Mouse (Mus musculus) urinary bladder, postnatal 10 days (tissue): ENCODE results near the gene Reln.

Experiments
- DNase-seq: peaks from one replicate; pipeline ENCODE4 v3.0.0; 2022; ENCODE audit warnings: low spot score

Reln gene

DNA sequence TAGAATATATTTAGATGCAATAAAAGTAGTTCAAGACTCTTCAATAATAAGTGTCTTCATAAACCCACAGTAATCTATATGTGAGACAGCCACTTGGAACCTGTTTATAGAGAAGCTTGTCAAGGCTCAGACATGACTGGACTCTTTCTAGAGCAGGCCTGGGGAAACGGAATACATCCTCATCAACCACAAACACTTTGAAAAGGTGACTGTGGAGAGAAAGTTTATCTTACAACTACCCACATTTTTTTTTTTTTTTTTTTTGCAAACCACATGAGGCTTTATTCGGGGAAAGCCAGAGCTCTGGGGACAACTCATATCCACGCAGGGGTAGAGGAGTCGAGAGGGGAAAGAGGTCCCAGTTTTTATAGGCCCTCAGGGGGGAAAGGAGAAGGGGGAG is 36.6 kb downstream of the Reln start:
- no peak for DNase-seq

DNA sequence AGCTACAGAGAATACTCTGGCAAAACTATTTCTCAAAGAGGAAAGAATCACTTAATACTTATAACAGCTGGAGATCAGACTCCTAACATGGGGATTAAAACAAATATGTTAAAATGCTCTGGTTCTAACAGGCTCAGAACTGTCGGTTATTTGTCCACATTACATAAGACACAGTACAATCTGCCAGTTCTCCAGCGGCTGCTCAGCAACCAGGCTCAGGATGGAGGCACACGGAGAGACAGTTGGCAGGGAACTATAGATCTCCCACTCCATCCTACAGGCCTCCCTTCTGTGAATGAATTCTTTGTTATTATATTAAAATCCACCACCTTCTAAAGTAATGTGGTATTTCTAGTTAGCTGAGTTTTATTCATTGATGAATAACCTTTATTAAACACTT is 37.4 kb downstream of the Reln start:
- no peak for DNase-seq

DNA sequence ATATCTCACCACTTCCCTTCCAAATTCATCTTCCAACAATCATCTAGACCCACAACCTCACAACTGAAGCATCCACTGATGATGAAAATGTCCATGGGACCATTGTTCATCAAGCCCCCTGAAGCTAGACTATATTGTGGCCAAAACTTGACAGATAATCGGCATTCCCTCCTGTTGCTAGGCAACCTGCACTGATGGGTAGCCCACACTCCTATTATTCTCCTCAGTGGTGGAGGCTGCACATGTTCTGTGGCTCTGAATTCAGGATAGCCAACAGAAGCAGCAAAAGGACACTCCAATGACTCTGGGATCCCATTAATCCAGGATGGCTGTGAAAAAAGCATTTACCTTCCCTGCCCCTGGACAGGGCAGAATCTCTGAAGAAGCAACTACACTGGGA is 40.8 kb downstream of the Reln start:
- no peak for DNase-seq

DNA sequence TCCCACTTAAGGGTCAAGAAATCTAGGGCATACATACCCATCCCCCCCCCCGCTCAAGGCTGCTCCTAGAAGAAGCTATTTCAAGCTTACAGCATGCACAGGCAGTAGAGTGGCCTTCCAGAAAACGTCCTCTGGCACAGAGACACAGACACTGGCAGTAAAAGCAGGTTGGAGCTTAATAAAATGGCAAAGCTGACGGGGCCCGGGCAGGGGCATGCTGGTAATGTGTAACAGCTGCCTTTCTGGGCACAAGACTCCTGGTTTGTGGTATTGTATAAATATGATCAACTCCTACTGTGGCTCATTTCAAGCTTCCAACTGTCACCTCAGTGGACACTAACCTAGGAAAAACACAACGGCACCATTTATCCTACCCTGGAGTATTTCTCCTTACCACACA is 42.2 kb downstream of the Reln start:
- DNase-seq = no peak

- DNase-seq = no peak
Measured at GRCm38 (mm10) chr5:22300788-22301187, 43.7 kb downstream of the Reln start.

GRCm38 (mm10) chr5:22300046-22300445 is 44.5 kb downstream of the Reln start:
- DNase-seq = no peak

DNA sequence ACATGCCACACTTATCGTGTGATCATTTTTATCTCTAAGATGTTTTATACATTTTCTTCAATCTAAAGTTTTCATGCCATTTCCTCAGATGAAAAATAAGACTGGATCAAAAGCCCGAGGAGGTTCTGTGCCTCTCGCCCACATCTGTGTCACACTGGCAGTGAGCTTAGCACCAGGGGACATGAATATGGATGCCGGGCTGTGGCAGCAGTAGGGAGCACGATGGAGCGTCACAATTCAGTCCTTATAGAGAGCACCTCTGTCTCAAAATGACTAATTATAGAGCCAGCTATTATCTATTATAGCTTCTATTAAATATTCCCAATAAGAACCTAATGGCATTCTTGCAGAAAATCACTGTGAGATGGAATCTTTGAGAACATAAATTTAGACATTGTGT is 49.3 kb downstream of the Reln start:
- no peak for DNase-seq

GRCm38 (mm10) chr5:22291409-22291808 is 53.1 kb downstream of the Reln start:
- no peak for DNase-seq

- DNase-seq = no peak
Measured at GRCm38 (mm10) chr5:22285396-22285795, 59.1 kb downstream of the Reln start.

- DNase-seq = no peak
Measured at GRCm38 (mm10) chr5:22282141-22282665, 62.3 kb downstream of the Reln start.

- DNase-seq = no peak
Measured at GRCm38 (mm10) chr5:22280534-22281164, 63.9 kb downstream of the Reln start.

GRCm38 (mm10) chr5:22279201-22279600 is 65.3 kb downstream of the Reln start:
- DNase-seq = no peak

DNA sequence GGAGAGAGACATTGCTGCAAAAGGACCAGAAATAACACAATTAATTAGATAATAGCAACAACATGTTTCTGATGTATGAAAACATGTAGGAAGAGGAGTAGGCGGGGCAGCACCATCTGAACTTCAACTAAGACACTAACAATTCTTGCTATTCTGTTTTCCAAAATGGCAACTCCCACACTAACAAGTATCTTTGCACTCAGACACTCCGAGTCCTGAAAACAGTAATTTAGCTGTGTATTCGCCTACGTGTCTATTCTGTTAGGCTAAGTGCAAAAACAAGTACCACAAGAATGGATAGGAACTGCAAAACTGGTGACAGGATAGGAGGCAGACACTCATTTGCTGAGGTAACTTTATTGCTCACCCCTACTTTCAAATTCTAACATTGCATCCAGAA is 70.4 kb downstream of the Reln start:
- no peak for DNase-seq

DNA sequence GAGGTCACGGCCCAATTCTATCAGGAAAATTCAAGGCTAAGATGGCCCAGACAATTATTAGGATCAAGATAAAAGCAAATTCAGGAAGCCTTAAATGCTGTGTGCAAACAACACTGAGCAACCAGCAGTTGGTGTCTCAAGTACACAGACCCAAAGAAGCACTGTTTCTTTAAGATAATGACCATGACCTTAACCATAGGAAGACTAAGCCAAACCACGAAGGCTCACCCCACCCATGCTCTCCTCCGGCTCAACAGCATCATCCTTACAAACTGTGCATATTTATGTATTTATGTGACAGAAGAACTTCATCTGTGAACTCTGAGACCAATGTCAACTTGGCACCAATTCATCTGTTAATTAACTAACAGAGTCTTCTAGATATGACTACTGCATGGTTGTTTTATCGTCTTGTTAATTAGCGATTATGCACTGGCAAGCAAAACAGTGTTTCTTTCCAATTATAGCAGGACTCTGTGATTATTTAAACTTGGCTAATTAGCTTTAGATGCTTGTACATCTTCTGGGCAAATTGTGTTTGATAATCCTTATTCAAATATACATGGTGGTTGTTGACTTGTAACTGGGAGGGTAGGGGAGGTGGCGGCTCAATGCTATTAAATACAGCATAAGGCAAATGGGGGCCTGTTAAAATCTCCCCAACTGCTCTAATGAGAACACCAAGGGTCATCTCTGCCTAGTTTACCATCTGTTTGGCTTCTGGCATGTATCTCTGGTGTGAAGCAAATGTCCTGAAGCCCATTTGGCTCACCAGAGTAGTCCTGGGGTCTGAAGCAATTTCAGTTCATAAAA is 77.8 kb downstream of the Reln start:
- DNase-seq = no peak

GRCm38 (mm10) chr5:22262351-22262765 is 82.1 kb downstream of the Reln start:
- DNase-seq = no peak

DNA sequence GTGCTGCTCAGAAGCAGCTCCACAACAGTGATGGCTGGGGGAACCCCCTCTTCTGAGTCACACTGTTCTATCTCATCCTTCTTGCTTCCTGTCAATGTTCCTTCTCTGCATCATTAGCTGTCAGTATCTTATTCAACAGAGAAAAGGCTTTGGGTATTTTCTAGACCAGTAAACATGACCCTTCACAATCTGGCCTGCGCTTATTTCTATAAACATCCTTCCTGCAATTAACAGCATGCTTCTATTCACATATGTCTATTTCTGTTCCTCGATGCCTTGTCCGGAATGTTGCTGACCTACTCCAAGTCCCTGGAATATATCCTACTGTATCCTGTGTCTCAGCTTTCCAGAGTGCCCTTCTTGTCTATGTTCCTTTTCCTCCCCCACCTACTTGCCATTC is 89.2 kb downstream of the Reln start:
- no peak for DNase-seq

GRCm38 (mm10) chr5:22253910-22254309 is 90.6 kb downstream of the Reln start:
- no peak for DNase-seq

DNA sequence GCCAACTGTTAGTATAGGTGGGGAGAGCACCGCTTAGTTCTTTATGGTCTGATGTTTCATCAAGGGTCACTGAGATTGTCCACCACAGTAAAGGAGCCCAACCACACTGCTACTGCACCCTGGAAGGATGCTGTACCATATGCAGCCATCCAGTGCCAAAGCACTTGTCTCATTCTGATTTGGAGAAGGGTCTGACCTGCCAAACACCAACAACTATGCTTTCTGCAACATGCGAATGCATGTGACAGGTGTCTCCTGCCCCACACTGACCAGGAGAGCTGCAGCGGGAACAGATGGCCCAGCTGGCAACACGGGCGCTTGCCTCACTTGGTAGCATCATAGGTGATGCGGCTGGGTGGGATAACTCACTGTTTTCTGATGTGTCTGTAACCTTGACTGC is 91.2 kb downstream of the Reln start:
- no peak for DNase-seq

GRCm38 (mm10) chr5:22247850-22248249 is 96.7 kb downstream of the Reln start:
- no peak for DNase-seq

GRCm38 (mm10) chr5:22245056-22245455 is 99.4 kb downstream of the Reln start:
- DNase-seq = no peak

DNA sequence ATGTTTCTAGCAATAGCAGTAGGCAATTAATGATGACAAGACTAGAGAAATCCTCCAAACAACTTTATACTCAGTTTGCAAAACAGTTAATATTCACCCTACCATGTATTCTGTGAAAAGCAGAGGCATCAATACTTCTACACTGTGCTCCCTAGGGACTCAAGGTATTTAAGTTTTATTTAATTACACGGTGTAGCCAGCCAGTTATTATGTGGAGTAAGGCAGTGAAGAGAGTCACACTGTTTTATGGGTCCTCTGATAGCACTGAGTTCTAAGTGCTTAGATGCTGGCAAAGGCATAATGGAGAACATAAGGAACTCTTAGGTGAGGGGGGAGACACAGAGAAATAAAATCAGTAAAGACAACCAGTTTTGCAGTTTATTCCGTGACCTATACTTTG is 101.0 kb downstream of the Reln start:
- DNase-seq = no peak

GRCm38 (mm10) chr5:22241560-22241959 is 102.9 kb downstream of the Reln start:
- no peak for DNase-seq

DNA sequence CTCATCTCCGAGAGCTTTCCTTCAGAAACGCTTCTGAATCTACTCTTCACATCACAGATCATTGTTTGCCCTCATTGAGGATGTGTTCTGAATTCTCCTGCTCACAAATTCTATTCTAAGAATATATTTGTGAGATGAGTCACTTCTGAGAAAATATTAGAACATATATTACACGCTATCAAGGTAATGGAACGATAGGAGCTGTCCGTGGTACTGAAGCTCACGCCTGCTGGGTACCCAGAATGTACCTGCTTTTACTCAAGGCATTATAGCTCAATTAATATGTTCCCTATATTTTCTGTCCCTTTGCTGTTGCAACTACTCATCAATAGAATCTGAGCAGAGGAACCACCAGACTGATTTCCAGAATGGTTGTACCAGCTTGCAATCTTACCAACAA is 107.7 kb downstream of the Reln start:
- DNase-seq = no peak

DNA sequence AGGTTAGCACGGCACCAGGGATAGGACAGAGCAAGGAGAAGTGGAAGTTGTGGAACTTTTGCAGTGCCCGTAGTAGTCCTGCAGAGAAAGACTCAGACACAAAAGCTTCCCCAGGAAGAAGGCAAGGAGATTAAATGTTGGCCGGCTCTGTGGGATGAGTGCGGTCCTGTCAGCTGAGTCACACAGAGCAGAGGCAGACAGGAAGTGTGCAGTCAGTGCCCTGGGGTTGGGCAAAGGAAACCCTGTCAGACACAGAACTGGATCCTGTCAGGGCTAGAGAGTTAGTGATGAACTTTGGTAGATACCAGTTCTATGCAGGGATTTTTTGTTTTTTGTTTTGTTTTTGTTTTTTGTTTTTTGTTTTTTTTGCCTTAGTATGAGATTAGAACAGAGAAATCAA is 120.0 kb downstream of the Reln start:
- DNase-seq = no peak
